Mouse (Mus musculus): ENCODE results near the gene Ctdnep1. TPM values are rescaled to one million over a fixed set of nuclear protein-coding genes. Genes with fewer than 3 reads are reported as not detected.

Ctdnep1 gene
- polyA plus RNA-seq, 1 experiment, result 42.5 TPM

GRCm38 (mm10) chr11:69936714-69937347 lies 44.1 kb upstream of the Ctdnep1 start:
- no peak overlapping the region for H3K27ac ChIP-seq (ENCODE audit: control insufficient read depth, insufficient read depth, low read depth, low read length, poor library complexity)
- TF ChIP-seq CTCF (IDR thresholded peaks at IDR 0.05; ENCODE audit: control insufficient read depth, insufficient read depth, low read length) (no peak), POLR2A (IDR thresholded peaks at IDR 0.05; ENCODE audit: borderline replicate concordance, control insufficient read depth, low read depth, low read length) (no peak)
- no peak overlapping the region for H3K4me3 ChIP-seq (replicated peaks; ENCODE audit: control insufficient read depth, low read depth, low read length)
- WGBS, result 53% methylated on average over 9 of the region's 9 CpGs
- H3K4me1 ChIP-seq (ENCODE audit: control insufficient read depth, insufficient read depth, low read length), result peaks cover 4% of the 10 kb centered on the region

- TF ChIP-seq POLR2A (IDR thresholded peaks at IDR 0.05; ENCODE audit: borderline replicate concordance, control insufficient read depth, low read depth, low read length) (no peak), CTCF (IDR thresholded peaks at IDR 0.05; ENCODE audit: control insufficient read depth, insufficient read depth, low read length) (no peak)
- 59% methylated on average over 4 of the region's 4 CpGs for WGBS
- Histone ChIP-seq H3K4me3 (replicated peaks; ENCODE audit: control insufficient read depth, low read depth, low read length) (no peak overlapping the region), H3K4me1 (ENCODE audit: control insufficient read depth, insufficient read depth, low read length) (peaks cover 2% of the 10 kb centered on the region; the same call in 1 of the 2 replicates), H3K27ac (ENCODE audit: control insufficient read depth, insufficient read depth, low read depth, low read length, poor library complexity) (no peak overlapping the region)
Observed at GRCm38 (mm10) chr11:69937385-69937784, 43.6 kb upstream of the Ctdnep1 start.

DNA sequence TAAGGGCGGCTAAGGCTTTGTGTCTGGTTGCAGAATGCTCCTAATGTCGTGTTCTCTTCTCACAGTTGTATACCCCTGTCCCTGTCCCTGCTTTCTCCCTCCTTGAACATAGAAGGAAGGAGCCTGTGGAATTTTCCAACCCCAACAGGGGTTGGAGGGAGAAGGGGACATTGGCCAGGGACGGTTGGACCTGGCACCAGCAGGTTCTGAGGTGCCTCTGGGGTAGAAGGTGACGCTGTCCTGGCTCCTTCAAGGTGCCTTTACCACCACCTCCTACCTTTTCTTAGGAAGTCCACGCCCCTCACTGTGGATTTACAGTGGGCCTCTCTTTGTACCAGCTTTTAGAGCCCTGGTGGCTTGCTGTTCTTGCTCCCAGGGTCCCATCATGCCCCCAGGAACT lies 43.1 kb upstream of the Ctdnep1 start:
- no peaks in the 10 kb centered on the region; the same call in 1 of the 2 replicates for H3K4me1 ChIP-seq (ENCODE audit: control insufficient read depth, insufficient read depth, low read length)
- no peak overlapping the region for H3K27ac ChIP-seq (ENCODE audit: control insufficient read depth, insufficient read depth, low read depth, low read length, poor library complexity)
- 84% methylated on average over 5 of the region's 5 CpGs for WGBS
- no peak for TF ChIP-seq CTCF (IDR thresholded peaks at IDR 0.05; ENCODE audit: control insufficient read depth, insufficient read depth, low read length)
- no peak for TF ChIP-seq POLR2A (IDR thresholded peaks at IDR 0.05; ENCODE audit: borderline replicate concordance, control insufficient read depth, low read depth, low read length)
- H3K4me3 ChIP-seq (replicated peaks; ENCODE audit: control insufficient read depth, low read depth, low read length), result no peak overlapping the region

DNA sequence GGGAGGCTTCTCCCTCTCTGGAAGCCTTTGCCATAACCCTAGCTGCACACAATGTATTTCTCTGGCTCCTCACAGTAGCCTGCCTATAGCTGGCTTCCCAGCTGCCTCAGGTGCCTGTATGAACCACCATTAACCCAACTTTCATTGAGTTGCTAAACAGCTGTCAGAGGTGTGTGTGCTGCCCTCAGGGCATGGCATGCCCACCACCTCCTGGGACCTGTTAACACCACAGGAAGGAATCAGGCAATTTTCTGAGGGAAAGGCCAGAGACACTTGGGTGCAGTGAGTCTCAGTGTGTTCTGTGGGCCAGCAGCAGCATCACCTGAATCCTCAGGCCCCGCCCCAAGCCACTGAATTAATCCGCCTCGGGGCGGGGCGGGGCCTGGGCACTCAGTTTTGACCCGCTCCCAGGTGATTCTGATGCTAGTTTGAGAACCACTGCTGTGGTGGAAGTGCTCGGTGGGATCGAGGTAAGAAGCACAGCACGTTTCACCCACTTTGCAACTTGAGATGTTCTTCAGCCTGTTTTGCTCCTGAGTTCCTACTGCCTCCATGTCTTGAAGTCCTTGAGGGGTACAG lies 42.5 kb upstream of the Ctdnep1 start:
- no peak for TF ChIP-seq POLR2A (IDR thresholded peaks at IDR 0.05; ENCODE audit: borderline replicate concordance, control insufficient read depth, low read depth, low read length)
- no peak for TF ChIP-seq CTCF (IDR thresholded peaks at IDR 0.05; ENCODE audit: control insufficient read depth, insufficient read depth, low read length)
- WGBS, result 76% methylated on average over 9 of the region's 9 CpGs
- H3K4me3 ChIP-seq (replicated peaks; ENCODE audit: control insufficient read depth, low read depth, low read length), result no peak overlapping the region
- H3K4me1 ChIP-seq (ENCODE audit: control insufficient read depth, insufficient read depth, low read length), result no peaks in the 10 kb centered on the region; the same call in 1 of the 2 replicates
- no peak overlapping the region for H3K27ac ChIP-seq (ENCODE audit: control insufficient read depth, insufficient read depth, low read depth, low read length, poor library complexity)

DNA sequence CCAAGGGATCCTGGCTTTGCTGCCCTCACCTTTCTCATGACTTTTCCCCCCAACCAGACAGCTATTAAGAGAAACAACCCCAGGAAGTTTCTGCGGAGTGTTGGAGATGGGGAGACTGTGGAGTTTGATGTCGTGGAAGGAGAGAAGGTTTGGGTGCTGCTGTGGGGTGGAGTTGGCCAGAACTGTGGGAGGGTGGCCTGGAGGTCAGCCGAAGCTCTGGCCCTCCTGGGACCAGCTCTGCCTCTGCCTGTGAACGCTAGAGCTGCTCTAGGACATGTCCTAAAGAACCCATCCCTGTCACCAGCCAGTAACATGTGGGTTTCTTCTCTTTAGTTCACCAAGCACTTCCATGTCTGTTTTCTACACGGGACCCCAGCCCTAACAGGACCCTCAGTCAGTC lies 41.8 kb upstream of the Ctdnep1 start:
- WGBS, result 77% methylated on average over 5 of the region's 5 CpGs
- H3K27ac ChIP-seq (ENCODE audit: control insufficient read depth, insufficient read depth, low read depth, low read length, poor library complexity), result no peak overlapping the region
- TF ChIP-seq POLR2A (IDR thresholded peaks at IDR 0.05; ENCODE audit: borderline replicate concordance, control insufficient read depth, low read depth, low read length), result no peak
- no peak for TF ChIP-seq CTCF (IDR thresholded peaks at IDR 0.05; ENCODE audit: control insufficient read depth, insufficient read depth, low read length)
- H3K4me1 ChIP-seq (ENCODE audit: control insufficient read depth, insufficient read depth, low read length), result no peaks in the 10 kb centered on the region; the same call in 1 of the 2 replicates
- H3K4me3 ChIP-seq (replicated peaks; ENCODE audit: control insufficient read depth, low read depth, low read length), result no peak overlapping the region

DNA sequence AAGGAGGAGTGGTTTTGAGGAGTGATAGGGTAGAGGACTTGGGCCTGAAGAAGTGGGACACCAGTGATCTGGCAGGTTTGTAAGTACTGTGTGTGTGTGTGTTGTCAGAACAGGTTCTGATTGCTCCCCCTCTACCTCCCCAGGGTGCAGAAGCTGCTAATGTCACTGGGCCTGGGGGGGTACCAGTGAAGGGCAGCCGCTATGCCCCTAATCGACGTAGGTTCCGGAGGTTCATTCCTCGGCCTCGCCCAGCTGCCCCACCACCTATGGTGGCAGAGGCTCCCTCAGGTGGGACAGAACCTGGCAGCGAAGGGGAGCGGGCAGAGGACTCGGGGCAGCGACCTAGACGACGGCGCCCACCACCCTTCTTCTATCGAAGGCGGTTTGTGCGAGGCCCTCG lies 41.2 kb upstream of the Ctdnep1 start:
- 92% methylated on average over 17 of the region's 17 CpGs for WGBS
- Histone ChIP-seq H3K27ac (ENCODE audit: control insufficient read depth, insufficient read depth, low read depth, low read length, poor library complexity) (no peak overlapping the region), H3K4me3 (replicated peaks; ENCODE audit: control insufficient read depth, low read depth, low read length) (no peak overlapping the region), H3K4me1 (ENCODE audit: control insufficient read depth, insufficient read depth, low read length) (no peaks in the 10 kb centered on the region)
- TF ChIP-seq POLR2A (IDR thresholded peaks at IDR 0.05; ENCODE audit: borderline replicate concordance, control insufficient read depth, low read depth, low read length) (no peak), CTCF (IDR thresholded peaks at IDR 0.05; ENCODE audit: control insufficient read depth, insufficient read depth, low read length) (no peak)

- Histone ChIP-seq H3K4me3 (replicated peaks; ENCODE audit: control insufficient read depth, low read depth, low read length) (no peak overlapping the region), H3K4me1 (ENCODE audit: control insufficient read depth, insufficient read depth, low read length) (no peaks in the 10 kb centered on the region), H3K27ac (ENCODE audit: control insufficient read depth, insufficient read depth, low read depth, low read length, poor library complexity) (no peak overlapping the region)
- WGBS, result 85% methylated on average over 4 of the region's 4 CpGs
- TF ChIP-seq POLR2A (IDR thresholded peaks at IDR 0.05; ENCODE audit: borderline replicate concordance, control insufficient read depth, low read depth, low read length) (no peak), CTCF (IDR thresholded peaks at IDR 0.05; ENCODE audit: control insufficient read depth, insufficient read depth, low read length) (no peak)
Observed at GRCm38 (mm10) chr11:69940962-69941361, 40.0 kb upstream of the Ctdnep1 start.

- whole genome bisulfite sequencing, result 90% methylated on average over 13 of the region's 13 CpGs
- no peak overlapping the region for H3K27ac ChIP-seq (ENCODE audit: control insufficient read depth, insufficient read depth, low read depth, low read length, poor library complexity)
- no peak overlapping the region for H3K4me3 ChIP-seq (replicated peaks; ENCODE audit: control insufficient read depth, low read depth, low read length)
- TF ChIP-seq POLR2A (IDR thresholded peaks at IDR 0.05; ENCODE audit: borderline replicate concordance, control insufficient read depth, low read depth, low read length) (peak; percentile 13; the same call in 1 of the 2 replicates), CTCF (IDR thresholded peaks at IDR 0.05; ENCODE audit: control insufficient read depth, insufficient read depth, low read length) (no peak)
- peaks cover 1% of the 10 kb centered on the region; the same call in 1 of the 2 replicates for H3K4me1 ChIP-seq (ENCODE audit: control insufficient read depth, insufficient read depth, low read length)
Observed at GRCm38 (mm10) chr11:69945216-69945615, 35.7 kb upstream of the Ctdnep1 start.

Data from bone marrow, adult 2 months (tissue).